Mouse (Mus musculus) cerebellum, postnatal 4 days (tissue): Measurements from ENCODE around the gene Kcnj12.

Experiments used
- DNase-seq, 2 experiments: peaks; one replicate each; pipeline ENCODE4 v3.0.0; 2022; ENCODE audit warnings: low spot score in 2 of 2, mixed read lengths in 1 of 2

Gene Kcnj12

GRCm38 (mm10) chr11:61024996-61025395 lies 2.6 kb downstream of the Kcnj12 start:
- peak in 1 of 2 experiments; percentile 68 for DNase-seq

- no peak for DNase-seq
Observed at GRCm38 (mm10) chr11:61025594-61025993, 3.2 kb downstream of the Kcnj12 start.

- DNase-seq, result no peak
Observed at GRCm38 (mm10) chr11:61026381-61026780, 4.0 kb downstream of the Kcnj12 start.

GRCm38 (mm10) chr11:61027160-61027559 lies 4.8 kb downstream of the Kcnj12 start:
- DNase-seq, result no peak

GRCm38 (mm10) chr11:61028211-61028950 lies 6.0 kb downstream of the Kcnj12 start:
- no peak for DNase-seq

GRCm38 (mm10) chr11:61029116-61029740 lies 6.9 kb downstream of the Kcnj12 start:
- DNase-seq, result no peak

- DNase-seq, result peak in 1 of 2 experiments; percentile 48
Observed at GRCm38 (mm10) chr11:61029864-61030595, 7.7 kb downstream of the Kcnj12 start.

GRCm38 (mm10) chr11:61031137-61031536 lies 8.8 kb downstream of the Kcnj12 start:
- no peak for DNase-seq

GRCm38 (mm10) chr11:61031658-61032445 lies 9.5 kb downstream of the Kcnj12 start:
- DNase-seq, result no peak

GRCm38 (mm10) chr11:61032481-61032880 lies 10.1 kb downstream of the Kcnj12 start:
- DNase-seq, result no peak

- no peak for DNase-seq
Observed at GRCm38 (mm10) chr11:61033160-61033559, 10.8 kb downstream of the Kcnj12 start.

- DNase-seq, result no peak
Observed at GRCm38 (mm10) chr11:61036639-61037038, 14.3 kb downstream of the Kcnj12 start.

- no peak for DNase-seq
Observed at GRCm38 (mm10) chr11:61038277-61038782, 16.0 kb downstream of the Kcnj12 start.

- DNase-seq, result no peak
Observed at GRCm38 (mm10) chr11:61040856-61041652, 18.7 kb downstream of the Kcnj12 start.

- DNase-seq, result no peak
Observed at GRCm38 (mm10) chr11:61042593-61042992, 20.2 kb downstream of the Kcnj12 start.

GRCm38 (mm10) chr11:61043055-61043992 lies 21.0 kb downstream of the Kcnj12 start:
- DNase-seq, result no peak

- no peak for DNase-seq
Observed at GRCm38 (mm10) chr11:61044741-61045140, 22.4 kb downstream of the Kcnj12 start.

- DNase-seq, result no peak
Observed at GRCm38 (mm10) chr11:61047441-61047840, 25.1 kb downstream of the Kcnj12 start.

GRCm38 (mm10) chr11:61051151-61051550 lies 28.8 kb downstream of the Kcnj12 start:
- DNase-seq, result no peak

- DNase-seq, result no peak
Observed at GRCm38 (mm10) chr11:61056871-61057270, 34.5 kb downstream of the Kcnj12 start.
